Mouse (Mus musculus) cerebellum, postnatal 36 days (tissue): Measurements from ENCODE around the gene Myh7.

ENCODE experiments used
- DNase-seq, 2 experiments: peaks; one replicate each; pipeline ENCODE4 v3.0.0; 2021 to 2022; ENCODE audit warnings: mixed read lengths in 2 of 2

Gene Myh7

GRCm38 (mm10) chr14:54941024-54941978 is 53.1 kb downstream of the Myh7 start:
- DNase-seq = no peak

GRCm38 (mm10) chr14:54940176-54940530 is 54.3 kb downstream of the Myh7 start:
- no peak for DNase-seq

- DNase-seq = peak; percentile 53 to 59
Observed at GRCm38 (mm10) chr14:54939434-54940175, 54.8 kb downstream of the Myh7 start.

GRCm38 (mm10) chr14:54938431-54939219 is 55.8 kb downstream of the Myh7 start:
- DNase-seq = no peak

- no peak for DNase-seq
Observed at GRCm38 (mm10) chr14:54937361-54938182, 56.9 kb downstream of the Myh7 start.

GRCm38 (mm10) chr14:54936831-54937160 is 57.6 kb downstream of the Myh7 start:
- no peak for DNase-seq

- DNase-seq = peak in 1 of 2 experiments; percentile 33
Observed at GRCm38 (mm10) chr14:54935904-54936830, 58.3 kb downstream of the Myh7 start, which contains the start of gene Cmtm5. Gene Cmtm5, plus strand, starts transcription at chr14:54936261.

- no peak for DNase-seq
Observed at GRCm38 (mm10) chr14:54932645-54933150, 61.7 kb downstream of the Myh7 start, which contains the start of gene Il25. Gene Il25, plus strand, starts transcription at chr14:54932695.

- peak in 1 of 2 experiments; percentile 29 for DNase-seq
Observed at GRCm38 (mm10) chr14:54930431-54930830, 64.0 kb downstream of the Myh7 start.

GRCm38 (mm10) chr14:54929801-54930200 is 64.6 kb downstream of the Myh7 start:
- no peak for DNase-seq

- DNase-seq = no peak
Observed at GRCm38 (mm10) chr14:54927296-54927695, 67.1 kb downstream of the Myh7 start.

GRCm38 (mm10) chr14:54926401-54927158 is 67.8 kb downstream of the Myh7 start:
- peak in 1 of 2 experiments; percentile 15 for DNase-seq

- DNase-seq = peak; percentile 48 to 51
Observed at GRCm38 (mm10) chr14:54925349-54926342, 68.8 kb downstream of the Myh7 start, which contains the start of gene Efs. Gene Efs, minus strand, starts transcription at chr14:54926126.

GRCm38 (mm10) chr14:54924641-54925348 is 69.6 kb downstream of the Myh7 start:
- no peak for DNase-seq
